Mouse (Mus musculus) bone marrow macrophage, adult 2 months (primary cell): ENCODE measurements around the gene Rp2.

Source experiments
- CTCF ChIP-seq: IDR thresholded peaks from 2 replicates; pipeline ENCODE4 v1.5.1; 2012; ENCODE audit warnings: low read depth, mild to moderate bottlenecking, low read length, moderate library complexity
- POLR2A ChIP-seq: IDR thresholded peaks from 2 replicates; pipeline ENCODE4 v1.6.1; 2012; ENCODE audit warnings: mild to moderate bottlenecking, low read depth, low read length, borderline replicate concordance

DNA sequence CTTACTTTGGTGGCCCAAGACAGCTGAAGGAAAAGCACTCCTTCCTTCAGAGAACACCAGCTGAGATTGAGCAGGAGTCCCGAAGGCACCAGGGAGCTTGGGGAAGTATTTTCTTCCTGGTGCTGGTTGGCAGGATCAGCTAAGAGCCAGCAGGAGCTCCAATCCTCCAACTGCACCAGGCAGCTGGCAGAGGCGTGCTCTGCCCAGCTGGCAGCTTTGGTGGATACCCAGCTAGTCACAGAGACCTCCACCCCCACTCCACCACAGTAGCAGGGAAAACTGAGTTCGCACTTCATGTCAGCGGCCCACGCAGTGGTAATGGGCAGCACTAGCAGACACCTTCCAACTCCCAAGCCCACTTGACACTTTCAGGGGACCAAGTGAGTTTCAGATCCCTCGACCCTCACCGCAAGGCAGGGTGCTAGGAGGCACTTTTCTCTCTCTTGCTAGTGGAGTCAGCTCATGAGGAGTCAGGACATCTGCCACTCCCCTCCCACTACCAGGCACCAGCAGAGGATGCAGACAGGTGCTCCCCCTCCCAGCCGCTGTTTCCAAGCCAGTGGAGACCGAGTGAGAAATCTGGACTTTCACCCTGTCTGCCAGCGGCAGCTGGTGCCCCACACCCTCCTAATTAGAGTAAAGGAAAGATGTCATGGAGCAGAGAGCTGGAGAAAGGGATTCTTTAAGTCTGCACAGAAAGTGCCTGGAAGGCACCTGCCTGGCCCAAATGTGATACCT is 50.8 kb downstream of the Rp2 start:
- TF ChIP-seq CTCF (no peak), POLR2A (no peak)
